Mouse (Mus musculus) ovary, postnatal 10 days (tissue): ENCODE results near the gene Rtcb.

Source experiments
- DNase-seq: peaks from one replicate; pipeline ENCODE4 v3.0.0; 2022; ENCODE audit warnings: low spot score

Gene Rtcb

GRCm38 (mm10) chr10:85936280-85936965 lies 21.2 kb downstream of the Rtcb start:
- DNase-seq = no peak

DNA sequence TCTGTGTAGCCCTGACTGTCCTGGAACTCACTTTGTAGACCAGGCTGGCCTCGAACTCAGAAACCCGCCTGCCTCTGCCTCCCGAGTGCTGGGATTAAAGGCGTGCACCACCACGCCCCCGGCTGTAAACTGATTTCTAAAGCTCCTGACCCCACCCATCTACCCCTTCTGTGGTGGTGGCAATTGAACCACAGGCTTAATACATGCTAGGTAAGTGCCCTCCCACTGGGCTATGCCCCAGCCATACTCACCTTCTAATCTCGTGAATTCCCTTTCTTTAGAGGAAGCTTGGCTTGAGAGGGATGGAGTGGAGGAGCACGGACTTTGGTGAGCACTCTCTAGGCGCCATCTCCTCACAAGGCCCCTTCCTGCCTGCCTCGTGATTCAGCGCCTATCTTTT lies 27.7 kb downstream of the Rtcb start:
- no peak for DNase-seq

- no peak for DNase-seq
Measured at GRCm38 (mm10) chr10:85929208-85929591, 28.4 kb downstream of the Rtcb start.

DNA sequence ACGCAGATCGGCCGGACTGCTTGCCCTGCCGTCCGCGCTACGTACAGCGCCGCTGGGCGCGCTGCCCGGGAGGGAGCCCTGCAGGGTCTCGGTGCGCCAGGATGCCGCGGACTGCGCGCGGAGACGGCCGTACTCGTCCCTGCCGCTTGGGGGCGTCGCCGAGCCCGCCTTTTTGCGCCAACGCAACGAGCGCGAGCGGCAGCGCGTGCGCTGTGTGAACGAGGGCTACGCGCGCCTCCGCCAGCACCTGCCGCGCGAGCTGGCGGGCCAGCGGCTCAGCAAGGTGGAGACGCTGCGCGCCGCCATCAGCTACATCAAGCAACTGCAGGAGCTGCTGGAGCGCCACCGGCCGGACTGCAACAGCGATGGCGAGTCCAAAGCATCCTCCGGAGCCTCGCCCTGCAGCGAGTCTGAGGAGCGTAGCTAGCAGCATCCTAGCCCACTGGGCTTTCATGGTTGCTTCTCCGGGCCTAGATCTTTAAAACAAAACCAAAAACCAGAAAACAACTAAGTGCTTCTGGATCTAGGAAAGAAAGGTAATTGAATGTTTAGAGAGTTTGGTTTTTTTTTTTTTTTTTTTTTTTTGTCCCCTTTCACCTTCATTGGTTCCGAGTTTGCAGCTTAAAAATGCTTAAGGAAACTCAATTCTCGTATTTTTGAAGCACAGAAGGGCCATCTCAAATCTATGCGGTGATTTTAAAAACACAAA lies 29.0 kb downstream of the Rtcb start:
- peak; percentile 40 for DNase-seq

DNA sequence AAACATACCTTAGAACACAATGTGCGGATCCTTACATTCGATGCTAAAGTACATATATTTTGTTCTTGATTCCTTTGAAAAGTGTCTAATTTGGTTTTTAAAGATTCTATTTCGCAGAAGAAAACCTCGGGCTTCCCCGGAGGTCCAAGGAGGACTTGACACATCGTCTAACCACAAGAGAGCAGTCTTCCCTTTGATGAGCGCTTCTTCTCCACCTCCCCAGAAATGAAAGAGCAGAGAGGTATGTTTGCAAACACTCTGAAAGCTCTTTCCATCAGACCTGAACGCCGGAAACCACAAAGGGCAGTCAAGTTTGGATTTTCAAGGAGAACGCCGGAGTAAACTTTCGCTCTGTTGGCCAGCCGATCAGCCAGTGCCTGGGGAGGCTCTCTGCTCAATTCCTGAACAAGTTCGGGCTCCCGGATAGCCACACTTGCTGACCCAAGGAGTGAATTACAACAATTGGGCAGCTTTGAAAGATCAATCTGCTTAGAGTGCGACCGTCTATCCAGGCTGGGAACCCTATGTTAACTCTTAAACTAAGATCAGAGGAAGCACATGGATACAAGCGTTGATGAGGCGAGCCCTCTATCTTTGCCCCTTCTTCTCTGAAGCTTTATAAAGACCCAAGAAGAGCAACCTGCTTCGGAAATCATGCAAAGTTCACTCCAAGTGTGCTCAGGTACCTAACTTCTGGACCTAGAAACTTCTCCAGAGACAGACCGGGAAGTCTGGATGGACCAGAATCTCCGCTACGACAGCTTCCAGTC lies 29.8 kb downstream of the Rtcb start, which contains the start of gene Ascl4:
Gene Ascl4, plus strand, starts transcription at position 6 of the 770 bp plus-strand sequence.
- peak; percentile 5 for DNase-seq

DNA sequence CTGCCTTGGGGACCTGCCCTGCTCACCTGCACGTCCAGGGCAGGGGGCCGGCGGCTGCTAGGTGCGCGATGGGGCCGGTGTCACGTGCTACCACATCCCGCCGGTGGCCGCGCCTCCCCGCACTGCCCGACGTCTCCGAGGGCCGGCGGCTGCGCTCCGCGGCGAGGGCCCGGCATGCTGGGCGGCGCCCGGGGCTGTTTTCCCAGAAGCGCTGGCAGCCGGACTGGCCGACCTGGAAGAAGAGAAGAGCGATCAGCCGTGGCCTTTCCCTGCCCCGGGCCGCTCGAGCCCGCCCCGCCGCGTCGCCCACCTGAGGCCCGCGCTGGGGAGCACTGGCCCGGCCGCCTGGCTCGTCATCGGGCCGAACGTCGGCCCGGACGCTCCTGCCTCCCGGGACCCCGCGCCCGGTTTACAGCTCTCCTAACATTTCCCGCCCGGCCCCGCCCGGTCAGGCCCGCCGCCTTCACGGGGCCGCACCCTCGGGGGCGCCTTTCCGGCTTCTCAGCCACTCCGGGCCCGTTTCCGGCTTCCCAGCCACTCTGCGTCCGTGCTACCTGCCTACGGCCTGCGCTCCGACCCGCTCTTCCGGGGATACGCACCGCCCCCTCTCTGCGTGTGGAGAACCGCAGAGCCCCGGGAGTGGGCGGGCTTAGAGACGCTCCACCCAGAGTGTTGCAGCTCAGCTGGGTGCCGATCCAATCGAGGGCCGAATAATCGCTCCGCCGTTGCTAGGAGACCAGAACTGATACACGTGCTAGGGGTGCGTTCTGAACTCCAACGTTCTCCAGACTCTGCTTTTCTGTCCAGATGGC lies 40.9 kb downstream of the Rtcb start, which contains the start of gene Prdm4:
Gene Prdm4, minus strand, starts transcription at position 645 of the 812 bp plus-strand sequence.
- peak; percentile 85 for DNase-seq
